Mouse (Mus musculus): ENCODE data around the gene Shisal2a. TPM values are rescaled to one million over a fixed set of nuclear protein-coding genes. Genes with fewer than 3 reads are reported as not detected.

Gene Shisal2a
- polyA plus RNA-seq (2014; fragmentation: Illumina TruSeq; extraction: RNeasy Lipid Tissue Mini Kit (QIAGEN cat#74804); ENCODE audit: low read depth, low replicate concordance), result not detected

GRCm38 (mm10) chr4:108383183-108383714 lies at the start of gene Shisal2a:
Gene Shisal2a (minus strand): TSS chr4:108383349.

DNA sequence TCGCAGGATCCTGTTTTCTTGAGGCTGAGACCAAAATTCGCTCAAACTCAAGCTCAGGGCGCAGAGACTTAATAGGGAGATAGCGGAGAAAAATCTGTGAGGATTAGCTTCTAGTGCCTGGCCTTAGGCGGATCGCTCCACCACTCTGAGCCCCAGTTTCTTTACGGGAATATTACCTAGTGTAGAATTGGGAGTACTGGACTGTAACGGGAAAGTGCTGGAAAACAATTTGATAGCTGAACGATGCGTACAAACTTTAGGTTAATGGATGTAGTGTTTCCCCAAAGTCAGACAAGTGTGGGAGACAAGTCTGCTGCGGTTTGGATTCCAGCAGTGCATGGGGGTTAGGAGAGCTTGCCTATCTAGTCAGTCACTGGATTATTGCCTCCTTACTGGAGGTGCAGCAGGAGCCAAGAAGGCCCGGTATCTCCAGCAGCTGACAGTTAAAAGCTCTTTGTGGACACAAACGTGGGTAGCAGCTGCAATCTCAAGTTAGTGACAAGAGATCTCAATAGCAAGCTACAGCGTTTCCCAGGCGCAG lies 23.8 kb upstream of the Shisal2a start, which contains the start of gene Gpx7:
Gene Gpx7 (minus strand): TSS at position 101 of the 541 bp plus-strand sequence.

DNA sequence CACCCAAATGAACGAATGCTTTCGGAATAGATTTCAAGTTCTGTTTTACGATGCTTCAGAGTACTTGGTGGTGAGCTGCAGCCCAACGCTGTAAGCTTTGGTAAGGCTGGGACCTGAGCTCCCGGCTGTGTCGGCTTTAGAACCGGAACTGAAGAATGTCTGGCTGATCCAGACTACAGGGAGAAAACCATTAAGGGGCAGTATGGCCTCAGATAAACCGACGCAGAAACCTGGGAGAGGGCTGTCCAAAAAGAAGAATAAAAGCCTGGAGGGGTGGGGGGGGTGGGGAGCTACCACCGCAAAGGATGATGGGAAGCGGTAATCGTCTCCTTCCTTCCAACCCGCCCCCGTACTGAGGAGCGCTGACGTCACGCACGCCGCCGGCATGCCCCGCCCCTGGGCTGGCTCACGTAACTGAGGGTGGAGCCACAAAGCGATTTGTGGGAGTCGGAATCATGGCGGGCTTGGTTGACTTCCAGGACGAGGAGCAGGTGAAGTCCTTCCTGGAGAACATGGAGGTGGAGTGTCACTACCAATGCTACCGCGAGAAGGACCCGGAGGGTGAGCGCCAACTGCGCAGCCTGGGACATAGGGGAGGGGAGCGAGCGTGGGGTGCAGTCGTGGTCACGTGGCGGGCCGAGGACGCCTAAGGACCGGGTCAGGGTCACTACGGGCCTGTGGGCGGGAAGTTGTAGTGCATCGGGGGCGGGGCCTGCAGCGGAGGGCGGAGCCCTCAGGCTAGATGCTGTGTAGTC lies 55.2 kb downstream of the Shisal2a start, which contains the start of gene Coa7:
Gene Coa7 (plus strand): TSS at position 411 of the 755 bp plus-strand sequence.

Other genes starting within 250 kb of the Shisal2a start
- 516 TPM for gene Scp2, start 238.4 kb downstream of the Shisal2a start, polyA plus RNA-seq (2014; fragmentation: Illumina TruSeq; extraction: RNeasy Lipid Tissue Mini Kit (QIAGEN cat#74804); ENCODE audit: low read depth, low replicate concordance)
- 7.3 TPM for gene Echdc2, start 217.9 kb downstream of the Shisal2a start, polyA plus RNA-seq (2014; fragmentation: Illumina TruSeq; extraction: RNeasy Lipid Tissue Mini Kit (QIAGEN cat#74804); ENCODE audit: low read depth, low replicate concordance)
- not detected for gene Zyg11a, start 165.3 kb downstream of the Shisal2a start, polyA plus RNA-seq (2014; fragmentation: Illumina TruSeq; extraction: RNeasy Lipid Tissue Mini Kit (QIAGEN cat#74804); ENCODE audit: low read depth, low replicate concordance)
- 106 TPM for gene Zyg11b, start 82.3 kb downstream of the Shisal2a start, polyA plus RNA-seq (2014; fragmentation: Illumina TruSeq; extraction: RNeasy Lipid Tissue Mini Kit (QIAGEN cat#74804); ENCODE audit: low read depth, low replicate concordance)
- gene Coa7, start 55.2 kb downstream of the Shisal2a start, polyA plus RNA-seq (2014; fragmentation: Illumina TruSeq; extraction: RNeasy Lipid Tissue Mini Kit (QIAGEN cat#74804); ENCODE audit: low read depth, low replicate concordance), result 10.4 TPM
- 1.9 TPM for gene Gpx7, start 23.6 kb upstream of the Shisal2a start, polyA plus RNA-seq (2014; fragmentation: Illumina TruSeq; extraction: RNeasy Lipid Tissue Mini Kit (QIAGEN cat#74804); ENCODE audit: low read depth, low replicate concordance)
- 89.1 TPM for gene Tut4, start 76.1 kb upstream of the Shisal2a start, polyA plus RNA-seq (2014; fragmentation: Illumina TruSeq; extraction: RNeasy Lipid Tissue Mini Kit (QIAGEN cat#74804); ENCODE audit: low read depth, low replicate concordance)
- 50.7 TPM for gene Prpf38a, start 196.0 kb upstream of the Shisal2a start, polyA plus RNA-seq (2014; fragmentation: Illumina TruSeq; extraction: RNeasy Lipid Tissue Mini Kit (QIAGEN cat#74804); ENCODE audit: low read depth, low replicate concordance)
- 0.64 TPM for gene Orc1, start 196.1 kb upstream of the Shisal2a start, polyA plus RNA-seq (2014; fragmentation: Illumina TruSeq; extraction: RNeasy Lipid Tissue Mini Kit (QIAGEN cat#74804); ENCODE audit: low read depth, low replicate concordance)
- gene Cc2d1b, start 236.6 kb upstream of the Shisal2a start, polyA plus RNA-seq (2014; fragmentation: Illumina TruSeq; extraction: RNeasy Lipid Tissue Mini Kit (QIAGEN cat#74804); ENCODE audit: low read depth, low replicate concordance), result 95.9 TPM